Mouse (Mus musculus): ENCODE results near the gene Gli2. TPM values are rescaled to one million over a fixed set of nuclear protein-coding genes. Genes with fewer than 3 reads are reported as not detected.

The Gli2 gene
- total and polyA plus RNA-seq, 2 experiments from 2014 or later: 3.0 to 13.9 TPM

DNA sequence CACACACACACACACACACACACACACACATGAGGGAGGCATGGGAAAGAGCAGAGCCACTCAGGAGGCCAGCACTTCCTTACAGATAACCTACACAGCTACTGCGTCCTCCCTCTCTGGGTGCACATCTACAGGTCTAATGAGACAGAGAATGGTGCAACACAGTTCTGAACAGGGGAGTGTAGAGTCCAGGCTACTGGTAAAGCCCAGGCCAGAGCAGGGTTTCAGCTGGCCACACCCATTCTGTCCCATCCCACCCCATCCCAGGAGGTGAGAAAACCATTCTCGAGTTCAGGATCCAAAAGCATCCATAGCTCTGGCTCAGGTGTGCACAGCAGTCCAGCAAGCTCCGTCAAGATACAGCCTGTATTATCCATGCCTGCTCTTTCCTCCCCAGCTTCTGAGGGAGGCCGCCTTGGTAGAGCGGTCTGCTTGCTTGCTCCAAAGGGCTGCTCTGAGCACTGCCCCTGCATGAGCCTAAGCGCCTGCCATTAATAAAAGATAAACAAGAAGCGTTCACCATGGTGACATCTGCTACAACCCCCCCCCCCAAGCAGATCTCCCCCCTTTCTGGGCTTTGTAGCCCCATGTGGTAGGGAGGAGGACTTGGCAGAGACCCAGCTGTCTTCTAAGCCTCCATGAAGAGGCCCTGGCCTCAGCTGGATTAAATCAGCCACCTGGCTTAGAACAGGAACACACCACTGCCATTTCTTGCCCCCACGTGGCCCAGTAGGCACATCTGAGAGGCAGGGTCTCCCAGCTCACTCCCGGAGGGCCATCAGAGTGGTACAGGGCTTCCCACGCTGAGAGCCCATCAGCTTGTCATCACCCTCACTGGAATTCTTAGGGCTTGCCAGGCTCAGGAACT, 98.8 kb downstream of the Gli2 start:
- no peak for TF ChIP-seq CTCF (IDR thresholded peaks at IDR 0.05; ENCODE audit: low read depth)
- H3K4me1 ChIP-seq (ENCODE audit: insufficient read depth, low read length): peaks cover 13% of the 10 kb centered on the region; the same call in 1 of the 2 replicates
- no peak overlapping the region for H3K27ac ChIP-seq
- H3K27me3 ChIP-seq (ENCODE audit: insufficient read depth, low read length): no peaks in the 10 kb centered on the region
- 24% methylated on average over 10 of the region's 10 CpGs for WGBS
- H3K9me3 ChIP-seq (ENCODE audit: low read length): no peaks in the 10 kb centered on the region
- peak; percentile 81 for DNase-seq (ENCODE audit: low spot score)
- no peak overlapping the region for H3K4me3 ChIP-seq (ENCODE audit: low read length)
- H3K36me3 ChIP-seq (ENCODE audit: insufficient read depth, low read length): no peaks in the 10 kb centered on the region
- no peak overlapping the region for H3K9ac ChIP-seq (replicated peaks; ENCODE audit: low read length)
- no peak overlapping the region for H3K4me2 ChIP-seq (ENCODE audit: low read depth, low read length)
- peak; percentile 81 for ATAC-seq

DNA sequence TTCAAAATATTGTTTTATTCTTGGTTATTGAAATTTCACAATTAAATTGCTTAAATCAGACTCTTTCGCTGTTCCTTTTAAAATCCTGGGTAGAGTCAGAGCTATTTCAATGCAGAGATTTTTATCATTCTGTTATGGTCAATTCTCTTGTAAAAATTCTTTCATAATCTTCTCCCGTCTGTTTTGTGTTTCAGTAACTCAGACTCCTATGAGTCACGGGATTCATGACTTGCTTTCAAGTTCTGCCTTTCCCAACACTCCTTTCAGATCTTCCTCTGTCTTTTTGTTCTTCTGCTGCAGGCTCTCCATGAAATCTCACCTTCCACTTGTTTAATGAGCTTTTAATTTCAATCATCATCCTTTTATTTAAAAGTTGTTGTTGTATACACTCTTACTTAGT, 100.4 kb downstream of the Gli2 start:
- no peaks in the 10 kb centered on the region for H3K9me3 ChIP-seq (ENCODE audit: low read length)
- DNase-seq (ENCODE audit: low spot score) (no peak), ATAC-seq (no peak)
- H3K36me3 ChIP-seq (ENCODE audit: insufficient read depth, low read length): no peaks in the 10 kb centered on the region
- no peak overlapping the region for H3K4me2 ChIP-seq (ENCODE audit: low read depth, low read length)
- no peak overlapping the region for H3K9ac ChIP-seq (replicated peaks; ENCODE audit: low read length)
- H3K27me3 ChIP-seq (ENCODE audit: insufficient read depth, low read length): no peaks in the 10 kb centered on the region
- H3K27ac ChIP-seq: no peak overlapping the region
- 81% methylated on average over 3 of the region's 3 CpGs for WGBS
- H3K4me1 ChIP-seq (ENCODE audit: insufficient read depth, low read length): peaks cover 13% of the 10 kb centered on the region; the same call in 1 of the 2 replicates
- H3K4me3 ChIP-seq (ENCODE audit: low read length): no peak overlapping the region
- TF ChIP-seq CTCF (IDR thresholded peaks at IDR 0.05; ENCODE audit: low read depth): no peak

DNA sequence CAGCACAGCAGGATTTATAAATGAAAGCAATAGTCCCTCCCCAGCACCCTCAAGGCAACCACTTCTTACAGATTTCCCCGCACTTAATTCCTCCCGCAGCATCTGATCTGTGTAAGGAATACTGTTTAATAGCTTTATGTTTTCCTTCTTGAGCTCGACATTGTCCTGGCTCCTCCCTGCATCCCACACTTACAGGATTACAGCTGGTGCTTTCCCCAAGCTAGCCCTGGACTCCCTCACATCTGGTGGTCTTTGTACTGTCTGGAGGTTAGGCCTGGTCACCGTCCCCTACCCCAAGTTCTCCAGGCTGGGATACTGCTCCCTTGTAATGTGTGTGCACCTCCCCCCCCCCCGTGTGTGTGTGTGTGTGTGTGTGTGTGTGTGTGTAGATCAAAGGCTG, 101.1 kb downstream of the Gli2 start:
- Histone ChIP-seq H3K27me3 (ENCODE audit: insufficient read depth, low read length) (no peaks in the 10 kb centered on the region), H3K27ac (no peak overlapping the region), H3K9ac (replicated peaks; ENCODE audit: low read length) (no peak overlapping the region), H3K4me2 (ENCODE audit: low read depth, low read length) (no peak overlapping the region), H3K4me3 (ENCODE audit: low read length) (no peak overlapping the region), H3K4me1 (ENCODE audit: insufficient read depth, low read length) (peaks cover 13% of the 10 kb centered on the region; the same call in 1 of the 2 replicates), H3K36me3 (ENCODE audit: insufficient read depth, low read length) (no peaks in the 10 kb centered on the region), H3K9me3 (ENCODE audit: low read length) (no peaks in the 10 kb centered on the region)
- WGBS: 77% methylated on average over 5 of the region's 5 CpGs
- DNase-seq (ENCODE audit: low spot score): no peak
- no peak for TF ChIP-seq CTCF (IDR thresholded peaks at IDR 0.05; ENCODE audit: low read depth)
- ATAC-seq: no peak

DNA sequence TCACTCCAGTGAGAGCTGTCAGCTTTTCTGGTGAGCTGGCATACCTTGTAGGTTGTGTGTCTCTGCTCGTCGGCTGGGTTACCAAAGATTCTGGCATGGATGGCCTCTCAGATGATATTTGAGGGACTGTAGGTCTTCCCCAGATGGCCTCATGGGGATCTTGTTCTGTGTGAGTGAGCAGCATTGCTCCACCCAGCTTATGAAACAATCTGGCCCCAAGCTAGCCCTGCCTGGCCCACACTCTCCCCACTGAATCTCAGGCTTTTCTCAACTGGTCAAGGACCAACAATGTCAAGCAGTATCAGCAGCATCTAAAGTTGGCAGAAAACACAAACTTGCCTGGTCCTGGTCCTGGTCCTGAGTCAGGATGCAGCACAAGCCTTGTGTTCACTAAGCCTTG, 105.0 kb downstream of the Gli2 start:
- ATAC-seq (no peak), DNase-seq (ENCODE audit: low spot score) (no peak)
- Histone ChIP-seq H3K9me3 (ENCODE audit: low read length) (no peaks in the 10 kb centered on the region), H3K27ac (no peak overlapping the region), H3K36me3 (ENCODE audit: insufficient read depth, low read length) (no peaks in the 10 kb centered on the region), H3K27me3 (ENCODE audit: insufficient read depth, low read length) (no peaks in the 10 kb centered on the region), H3K4me3 (ENCODE audit: low read length) (no peak overlapping the region), H3K4me1 (ENCODE audit: insufficient read depth, low read length) (no peaks in the 10 kb centered on the region), H3K4me2 (ENCODE audit: low read depth, low read length) (no peak overlapping the region), H3K9ac (replicated peaks; ENCODE audit: low read length) (no peak overlapping the region)
- TF ChIP-seq CTCF (IDR thresholded peaks at IDR 0.05; ENCODE audit: low read depth): no peak
- 84% methylated on average over 2 of the region's 2 CpGs for WGBS

DNA sequence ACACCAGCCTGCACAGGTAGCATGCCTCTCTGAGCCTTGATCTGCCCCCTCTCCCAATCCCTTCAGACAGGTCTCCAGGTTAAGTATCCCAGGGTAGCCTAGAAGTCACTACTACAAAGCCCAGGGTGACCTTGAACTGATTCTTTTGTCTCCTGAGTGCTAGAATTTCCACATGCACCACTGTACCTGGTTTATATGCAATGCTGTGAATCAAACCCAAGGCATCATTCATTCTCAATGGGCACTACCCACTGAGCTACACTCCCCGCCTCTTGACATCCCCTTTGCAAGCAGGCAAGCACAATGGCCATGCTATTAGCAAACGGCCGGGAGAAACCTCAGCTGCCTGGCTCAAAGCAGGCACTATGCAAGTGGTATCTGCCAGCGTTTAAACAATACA, 106.2 kb downstream of the Gli2 start:
- H3K9me3 ChIP-seq (ENCODE audit: low read length): no peaks in the 10 kb centered on the region
- no peak overlapping the region for H3K4me3 ChIP-seq (ENCODE audit: low read length)
- no peak overlapping the region for H3K4me2 ChIP-seq (ENCODE audit: low read depth, low read length)
- WGBS: 80% methylated on average over 4 of the region's 4 CpGs
- H3K27me3 ChIP-seq (ENCODE audit: insufficient read depth, low read length): no peaks in the 10 kb centered on the region
- no peak overlapping the region for H3K27ac ChIP-seq
- ATAC-seq: no peak
- H3K4me1 ChIP-seq (ENCODE audit: insufficient read depth, low read length): no peaks in the 10 kb centered on the region
- no peak for TF ChIP-seq CTCF (IDR thresholded peaks at IDR 0.05; ENCODE audit: low read depth)
- no peaks in the 10 kb centered on the region for H3K36me3 ChIP-seq (ENCODE audit: insufficient read depth, low read length)
- H3K9ac ChIP-seq (replicated peaks; ENCODE audit: low read length): no peak overlapping the region
- DNase-seq (ENCODE audit: low spot score): no peak

DNA sequence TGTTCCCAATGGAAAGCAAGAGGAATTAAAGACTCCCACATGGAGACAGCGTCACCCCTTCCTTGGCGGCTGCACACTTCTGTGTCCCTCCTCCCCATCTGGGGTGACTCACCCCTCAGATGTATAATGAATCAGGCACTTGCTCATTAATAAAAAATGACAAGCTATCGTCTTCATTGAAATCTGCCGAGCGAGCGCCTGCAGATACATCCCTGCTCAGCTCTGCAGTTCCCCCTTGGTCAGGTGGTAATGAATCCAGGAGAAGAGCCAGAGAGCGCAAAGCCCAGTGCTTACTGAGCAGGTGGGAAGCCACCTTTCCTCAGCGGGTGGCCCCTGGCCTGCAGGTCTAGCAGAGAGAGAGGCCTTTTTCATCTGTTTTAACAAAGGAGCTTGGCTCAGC, 112.1 kb downstream of the Gli2 start:
- ATAC-seq: peak; percentile 31; the same call in 1 of the 2 replicates
- no peak for TF ChIP-seq CTCF (IDR thresholded peaks at IDR 0.05; ENCODE audit: low read depth)
- H3K4me2 ChIP-seq (ENCODE audit: low read depth, low read length): no peak overlapping the region
- H3K4me3 ChIP-seq (ENCODE audit: low read length): no peak overlapping the region
- 38% methylated on average over 8 of the region's 8 CpGs for WGBS
- H3K27me3 ChIP-seq (ENCODE audit: insufficient read depth, low read length): no peaks in the 10 kb centered on the region
- DNase-seq (ENCODE audit: low spot score): no peak
- no peak overlapping the region for H3K27ac ChIP-seq
- H3K9me3 ChIP-seq (ENCODE audit: low read length): no peaks in the 10 kb centered on the region
- H3K4me1 ChIP-seq (ENCODE audit: insufficient read depth, low read length): 0 out of 2 replicates have a peak, but pooled peaks cover 10% of the 10 kb centered on the region
- no peaks in the 10 kb centered on the region for H3K36me3 ChIP-seq (ENCODE audit: insufficient read depth, low read length)
- no peak overlapping the region for H3K9ac ChIP-seq (replicated peaks; ENCODE audit: low read length)

DNA sequence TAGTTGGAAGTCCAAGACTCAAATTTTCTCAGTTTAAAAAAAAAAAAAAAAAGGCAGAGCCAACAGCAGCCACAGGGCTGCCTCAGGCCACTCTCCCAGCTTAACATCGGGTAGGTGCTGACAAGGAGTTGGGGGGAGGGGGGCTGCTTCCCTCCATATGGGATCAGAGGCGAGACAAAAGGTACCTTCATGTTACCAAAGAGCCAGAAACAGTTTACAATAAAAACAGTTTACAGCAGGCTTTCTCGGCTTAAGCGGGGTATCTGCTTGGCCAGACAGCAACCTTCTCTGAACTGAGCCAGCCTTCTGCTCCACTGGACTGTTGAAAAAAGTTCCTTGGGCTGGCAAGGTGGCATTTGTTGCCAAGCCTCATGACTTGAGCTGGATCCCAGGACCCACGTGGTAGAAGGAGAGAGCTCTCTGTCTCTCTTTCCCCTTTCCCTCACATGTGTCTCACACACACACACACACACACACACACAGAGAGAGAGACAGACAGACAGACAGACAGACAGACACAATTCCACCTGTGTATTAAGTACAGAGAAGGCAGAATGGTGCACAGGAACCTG, 113.1 kb downstream of the Gli2 start:
- Histone ChIP-seq H3K27ac (no peak overlapping the region), H3K9ac (replicated peaks; ENCODE audit: low read length) (no peak overlapping the region), H3K9me3 (ENCODE audit: low read length) (no peaks in the 10 kb centered on the region), H3K27me3 (ENCODE audit: insufficient read depth, low read length) (no peaks in the 10 kb centered on the region), H3K4me2 (ENCODE audit: low read depth, low read length) (no peak overlapping the region), H3K4me3 (ENCODE audit: low read length) (no peak overlapping the region), H3K36me3 (ENCODE audit: insufficient read depth, low read length) (no peaks in the 10 kb centered on the region), H3K4me1 (ENCODE audit: insufficient read depth, low read length) (peaks cover 19% of the 10 kb centered on the region)
- WGBS: 29% methylated on average over 5 of the region's 5 CpGs
- ATAC-seq (no peak), DNase-seq (ENCODE audit: low spot score) (peak; percentile 36)
- no peak for TF ChIP-seq CTCF (IDR thresholded peaks at IDR 0.05; ENCODE audit: low read depth)
